Mouse (Mus musculus): ENCODE measurements around the gene Crisp4.

DNA sequence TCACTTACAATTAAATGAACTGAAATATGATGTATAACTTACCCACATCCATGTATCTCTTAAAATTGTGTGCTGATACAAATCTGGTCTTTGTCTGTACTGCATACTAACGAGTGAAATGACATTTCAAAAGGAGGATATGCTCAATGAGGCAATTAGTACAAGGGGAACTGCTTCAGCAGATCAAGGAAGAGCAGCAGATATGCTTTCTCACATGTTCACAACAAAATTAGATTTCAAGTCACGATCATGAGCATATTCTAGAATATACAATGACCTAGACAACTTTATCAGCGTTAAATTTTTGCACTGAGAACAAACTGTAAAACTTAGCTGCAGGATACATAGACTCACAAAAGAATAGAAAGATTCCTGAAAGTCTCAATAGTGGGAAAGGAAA lies at the start of gene Crisp4:
- no peak for TF ChIP-seq CHD2 (IDR thresholded peaks at IDR 0.05; ENCODE audit: low read depth, low read length)
- TF ChIP-seq HCFC1 (IDR thresholded peaks at IDR 0.05; ENCODE audit: borderline replicate concordance, insufficient read depth, low read length) = no peak
- TF ChIP-seq ZNF384 (IDR thresholded peaks at IDR 0.05; ENCODE audit: low read depth, low read length) = no peak
- no peak for TF ChIP-seq MAFK (IDR thresholded peaks at IDR 0.05; ENCODE audit: insufficient read depth, low read depth, low read length)

Data from ES-E14 (cell line).